Mouse (Mus musculus) right cerebral cortex, postnatal 4 days (tissue): ENCODE data around the gene Syt5.

Experiments used
- DNase-seq: peaks from one replicate; pipeline ENCODE4 v3.0.0-alpha.2; 2022

The Syt5 gene

GRCm38 (mm10) chr7:4498251-4498650, 49.1 kb downstream of the Syt5 start:
- DNase-seq: no peak

- no peak for DNase-seq
Measured at GRCm38 (mm10) chr7:4497271-4497903, 50.0 kb downstream of the Syt5 start.

GRCm38 (mm10) chr7:4496468-4496867, 50.9 kb downstream of the Syt5 start:
- DNase-seq: no peak

- DNase-seq: no peak
Measured at GRCm38 (mm10) chr7:4493991-4494390, 53.4 kb downstream of the Syt5 start.

GRCm38 (mm10) chr7:4492284-4493224, 54.8 kb downstream of the Syt5 start:
- DNase-seq: no peak

- no peak for DNase-seq
Measured at GRCm38 (mm10) chr7:4491308-4491707, 56.0 kb downstream of the Syt5 start.
